Mouse (Mus musculus): Measurements from ENCODE around the gene Dnm3.
"Not testable (repeated sequence)": the region's sequence is repeated elsewhere in the genome, so short reads cannot be mapped to it uniquely, and the experiment has no call there.

Gene Dnm3

DNA sequence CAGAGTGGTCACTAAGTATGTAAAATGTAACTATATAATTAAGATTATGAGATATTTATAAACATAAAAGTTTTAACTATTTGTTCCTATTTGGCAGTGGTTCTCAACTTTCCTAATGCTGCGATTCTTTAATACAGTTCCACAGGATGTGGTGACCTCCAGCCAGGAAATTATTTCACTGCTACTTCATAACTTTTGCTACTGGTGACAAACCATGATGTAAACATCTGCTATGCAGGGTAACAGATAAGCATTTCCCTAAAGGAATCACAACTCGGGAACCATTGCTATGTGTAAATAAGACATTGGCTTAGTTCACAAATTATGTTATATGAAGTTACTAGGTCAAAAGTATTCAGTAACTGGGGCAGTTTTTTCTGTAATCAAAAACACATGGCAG lies 48.9 kb downstream of the Dnm3 start:
- no peak for DNase-seq (ENCODE audit: low read depth, low spot score)

GRCm38 (mm10) chr1:162425930-162426478 lies 51.8 kb downstream of the Dnm3 start:
- no peak for DNase-seq (ENCODE audit: low read depth, low spot score)

- no peak for DNase-seq (ENCODE audit: low read depth, low spot score)
These were observed 55.0 kb downstream of the Dnm3 start for GRCm38 (mm10) chr1:162422826-162423225.

DNA sequence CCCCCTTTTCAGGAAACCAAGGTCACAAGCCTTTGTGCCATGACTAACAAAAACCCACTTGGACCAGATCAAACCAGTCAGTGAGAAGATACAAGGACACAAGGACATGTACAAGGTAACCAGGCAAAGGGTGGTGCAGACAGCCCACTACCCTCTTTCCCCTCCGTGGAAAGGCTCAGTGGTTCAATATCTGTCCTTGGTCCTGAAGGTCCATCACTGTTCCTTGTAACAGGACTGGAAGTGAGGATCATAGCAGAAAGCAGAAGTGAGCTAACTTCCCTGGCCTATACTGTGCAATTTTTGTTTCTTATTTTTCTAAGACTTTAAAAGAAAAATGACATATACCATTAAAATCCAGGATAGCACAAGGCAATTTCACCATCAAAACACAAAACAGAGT lies 64.0 kb downstream of the Dnm3 start:
- DNase-seq (ENCODE audit: low read depth, low spot score): no peak

- DNase-seq (ENCODE audit: low read depth, low spot score): no peak
These were observed 64.9 kb downstream of the Dnm3 start for GRCm38 (mm10) chr1:162412787-162413429.

DNA sequence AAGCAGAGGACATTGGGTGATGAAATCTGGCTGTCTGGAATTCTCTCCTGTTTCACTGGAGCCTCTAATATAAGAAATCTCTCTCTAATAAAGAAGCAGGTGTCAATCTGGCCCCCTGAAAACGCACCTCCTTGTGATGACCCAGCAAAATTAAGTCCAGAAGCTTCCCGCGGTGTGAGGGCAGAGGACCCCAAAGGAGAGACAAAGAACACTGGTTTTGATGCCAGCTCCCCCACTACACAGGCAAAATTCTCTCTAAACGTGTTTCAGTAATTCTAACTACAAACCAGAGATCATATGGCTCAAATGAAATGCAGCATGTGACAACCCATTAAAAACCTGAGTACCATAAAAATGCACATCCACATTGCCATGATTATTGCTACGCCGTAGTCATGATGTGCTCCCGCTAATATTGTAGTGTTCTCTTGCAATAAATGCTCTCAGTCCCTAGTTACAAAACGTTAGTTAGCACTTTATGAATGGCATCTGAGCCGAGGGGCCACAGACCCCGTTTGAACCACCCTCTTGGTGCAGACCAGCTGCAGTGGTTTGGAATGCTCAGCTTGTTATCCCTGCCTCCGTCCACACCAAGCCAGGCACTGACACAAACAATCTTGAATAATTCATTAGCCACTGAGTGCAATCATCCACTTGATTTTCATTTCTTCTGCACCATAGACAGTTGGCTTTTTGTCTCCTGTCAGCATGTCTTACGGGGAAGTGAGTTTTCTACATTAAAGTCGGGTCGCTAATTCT lies 67.4 kb downstream of the Dnm3 start:
- DNase-seq (ENCODE audit: low read depth, low spot score): no peak

- no peak for DNase-seq (ENCODE audit: low read depth, low spot score)
These were observed 83.3 kb downstream of the Dnm3 start for GRCm38 (mm10) chr1:162394549-162394948.

DNA sequence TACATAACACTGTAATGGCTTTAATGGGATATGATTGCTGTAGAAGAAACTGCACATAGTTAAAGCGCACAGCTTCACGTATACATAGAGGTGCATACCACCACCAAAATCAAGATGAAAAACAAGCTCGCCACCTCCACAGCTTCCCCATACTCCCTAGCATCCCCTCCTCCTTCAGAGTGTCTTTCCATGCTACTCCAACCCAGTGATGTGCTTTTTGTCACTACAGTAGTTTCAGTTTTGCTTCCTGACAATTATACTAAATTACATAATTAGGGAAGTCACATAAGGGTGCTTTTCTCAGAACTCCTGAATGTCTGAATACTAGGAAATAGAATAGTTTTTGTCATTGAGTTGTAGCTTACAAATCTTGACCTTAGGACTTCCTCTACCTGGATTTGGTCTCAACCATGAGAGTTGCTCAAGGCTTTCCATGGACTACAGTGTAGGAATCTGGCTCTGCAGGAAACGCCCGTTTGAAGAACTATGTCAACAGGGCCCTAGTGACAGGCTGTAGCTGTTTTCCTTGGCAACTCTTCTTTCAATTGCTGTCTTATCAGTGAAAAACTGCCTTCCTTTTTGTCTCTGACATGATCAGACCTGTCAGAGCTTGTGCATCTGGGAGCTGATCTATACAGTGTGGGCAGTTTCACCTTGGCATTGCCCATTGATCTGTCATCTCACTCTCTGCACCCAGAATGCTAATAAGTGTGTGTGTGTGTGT lies 89.2 kb downstream of the Dnm3 start:
- DNase-seq (ENCODE audit: low read depth, low spot score): no peak

GRCm38 (mm10) chr1:162373068-162373467 lies 104.8 kb downstream of the Dnm3 start:
- not testable (repeated sequence) for DNase-seq (ENCODE audit: low read depth, low spot score)

GRCm38 (mm10) chr1:162369726-162370125 lies 108.1 kb downstream of the Dnm3 start:
- no peak for DNase-seq (ENCODE audit: low read depth, low spot score)

DNA sequence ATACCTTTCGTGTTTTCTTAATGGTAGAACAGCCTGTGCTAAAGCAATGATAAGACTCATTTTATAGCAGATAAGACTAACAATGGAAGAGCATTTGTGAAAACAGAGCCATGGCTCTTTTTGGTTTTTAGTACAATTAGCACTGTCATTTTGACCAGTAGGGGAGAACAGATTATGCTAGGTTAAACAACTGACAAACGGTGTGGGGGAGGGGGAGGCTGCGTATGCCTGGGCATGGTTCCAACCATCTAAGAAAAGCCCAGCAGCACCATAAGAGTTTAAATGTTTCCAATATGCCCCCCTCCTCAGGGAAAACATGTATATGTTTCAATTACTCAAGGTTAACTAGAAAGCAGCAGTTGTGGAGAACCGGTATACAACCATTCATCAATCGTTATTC lies 115.9 kb downstream of the Dnm3 start:
- DNase-seq (ENCODE audit: low read depth, low spot score): no peak

DNA sequence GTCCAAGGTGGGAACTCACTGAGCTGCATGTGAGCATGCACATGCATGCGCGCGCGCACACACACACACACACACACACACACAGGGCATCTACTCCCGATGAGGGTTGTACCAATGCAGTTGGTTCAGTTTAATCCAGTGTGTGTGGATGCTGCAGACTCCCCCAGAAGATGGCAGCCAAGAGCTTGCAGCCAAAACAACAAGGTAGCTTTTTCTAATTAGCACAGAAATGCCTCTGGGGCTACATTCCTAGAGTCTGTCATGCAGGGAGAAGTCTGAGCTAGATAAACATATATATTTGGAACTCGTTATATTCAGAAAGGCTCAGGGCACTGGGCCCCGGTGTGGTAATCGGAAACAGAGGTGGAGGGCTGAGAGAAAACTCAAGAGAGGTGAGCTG lies 118.6 kb downstream of the Dnm3 start:
- no peak for DNase-seq (ENCODE audit: low read depth, low spot score)

DNA sequence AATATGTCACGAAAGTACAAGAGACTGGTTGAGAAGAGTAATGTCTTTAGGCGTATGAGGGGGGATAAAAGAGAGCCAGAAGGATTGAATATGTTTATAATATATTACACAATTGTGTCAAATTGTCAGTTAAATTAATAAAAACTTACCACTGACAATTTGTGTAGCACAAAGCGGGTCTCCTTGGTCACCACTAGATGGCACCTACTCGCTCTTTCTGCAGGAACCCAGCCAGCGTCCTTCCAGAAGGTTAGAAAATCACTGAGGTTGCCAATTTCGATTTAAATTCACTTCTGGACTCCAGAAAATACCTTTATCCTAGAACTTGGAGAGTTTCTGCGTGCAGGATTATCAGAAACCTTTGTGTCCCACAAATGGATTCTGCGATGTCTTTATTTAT lies 119.8 kb downstream of the Dnm3 start:
- DNase-seq (ENCODE audit: low read depth, low spot score): no peak

DNA sequence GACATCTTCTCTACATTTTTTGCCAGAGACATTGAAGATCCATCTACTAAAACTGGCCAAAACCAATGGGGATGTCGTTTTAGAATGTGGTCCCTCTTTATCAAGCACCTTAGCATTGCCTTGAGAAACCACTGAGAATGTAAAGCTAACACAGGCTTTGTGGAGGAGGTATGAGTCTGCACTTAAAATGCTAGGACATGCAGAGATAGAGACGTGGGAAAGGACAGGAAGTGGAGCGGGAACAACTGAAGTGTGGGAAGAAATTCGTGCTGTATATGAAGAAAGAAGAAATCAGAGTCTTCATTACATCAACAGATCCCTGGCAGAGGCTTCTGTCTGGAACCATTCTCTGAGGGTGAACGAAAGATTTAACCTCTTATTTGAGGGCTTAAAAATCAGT lies 121.4 kb downstream of the Dnm3 start:
- DNase-seq (ENCODE audit: low read depth, low spot score): no peak

DNA sequence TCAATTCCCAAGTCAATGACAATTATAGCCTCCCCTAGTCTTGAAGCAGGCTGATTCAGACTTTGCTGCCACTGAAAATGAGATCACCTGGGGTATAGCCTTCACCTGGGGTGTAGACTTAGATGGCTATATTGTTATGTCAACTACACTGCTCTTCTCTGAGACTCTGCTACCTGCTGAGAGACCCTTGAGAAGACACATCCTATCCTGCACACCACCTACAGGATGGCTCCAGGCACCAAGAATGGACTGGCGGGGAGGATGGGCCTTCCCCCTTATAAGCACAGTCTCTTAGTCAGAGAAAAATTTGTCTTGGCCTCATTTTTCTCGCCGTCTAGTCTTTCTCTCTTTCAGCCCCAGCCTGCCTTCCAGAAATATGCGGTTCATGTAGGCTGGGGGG lies 123.1 kb downstream of the Dnm3 start:
- no peak for DNase-seq (ENCODE audit: low read depth, low spot score)

- no peak for DNase-seq (ENCODE audit: low read depth, low spot score)
These were observed 124.0 kb downstream of the Dnm3 start for GRCm38 (mm10) chr1:162353831-162354230.

- no peak for DNase-seq (ENCODE audit: low read depth, low spot score)
These were observed 128.5 kb downstream of the Dnm3 start for GRCm38 (mm10) chr1:162349306-162349705.

DNA sequence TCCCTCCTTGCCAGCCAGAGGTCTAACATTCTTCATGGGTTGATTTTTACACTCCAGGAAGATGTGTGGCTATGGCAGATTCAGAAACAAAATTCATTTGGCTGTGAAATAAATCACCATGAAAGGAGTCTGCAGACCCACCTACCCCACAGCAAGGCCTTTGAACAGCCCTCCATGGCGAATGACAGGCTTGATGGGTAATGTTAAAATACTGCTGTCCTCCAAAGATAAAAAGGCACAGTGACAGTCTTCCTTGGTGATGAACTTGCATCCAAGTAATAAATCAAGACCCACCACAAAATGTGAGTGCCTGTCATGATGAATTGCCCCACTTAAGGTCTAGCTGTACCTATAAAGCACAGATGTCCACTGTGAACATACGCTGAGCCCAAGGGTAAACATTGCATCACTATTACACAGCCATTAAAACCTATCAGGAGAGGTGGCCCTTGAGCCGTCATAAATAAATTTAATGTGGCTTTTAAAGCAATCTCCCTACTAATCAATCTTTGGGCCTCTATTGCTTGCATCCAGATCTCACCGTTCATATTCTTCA lies 131.3 kb downstream of the Dnm3 start:
- DNase-seq (ENCODE audit: low read depth, low spot score): no peak

GRCm38 (mm10) chr1:162337170-162337569 lies 140.7 kb downstream of the Dnm3 start:
- DNase-seq (ENCODE audit: low read depth, low spot score): no peak

GRCm38 (mm10) chr1:162336640-162337039 lies 141.2 kb downstream of the Dnm3 start:
- DNase-seq (ENCODE audit: low read depth, low spot score): no peak

DNA sequence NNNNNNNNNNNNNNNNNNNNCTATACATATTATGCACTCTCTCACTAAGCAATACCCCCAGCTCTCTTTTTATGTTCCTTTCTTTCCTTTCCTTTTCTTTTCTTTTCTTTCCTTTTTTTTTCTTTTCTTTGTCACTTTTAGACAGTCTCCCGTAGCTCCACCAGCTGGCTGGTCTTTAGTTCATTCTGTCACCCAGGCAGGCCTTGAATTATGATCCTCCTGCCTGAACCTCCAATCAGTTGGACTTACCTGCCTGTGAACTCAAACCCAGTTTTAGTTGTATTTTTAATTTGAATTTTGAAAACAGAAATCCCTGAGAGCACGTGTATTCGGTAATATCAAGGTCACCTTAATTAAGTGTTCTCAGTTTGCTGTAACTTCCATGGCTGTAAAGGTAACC lies 141.6 kb downstream of the Dnm3 start:
- DNase-seq (ENCODE audit: low read depth, low spot score): no peak

DNA sequence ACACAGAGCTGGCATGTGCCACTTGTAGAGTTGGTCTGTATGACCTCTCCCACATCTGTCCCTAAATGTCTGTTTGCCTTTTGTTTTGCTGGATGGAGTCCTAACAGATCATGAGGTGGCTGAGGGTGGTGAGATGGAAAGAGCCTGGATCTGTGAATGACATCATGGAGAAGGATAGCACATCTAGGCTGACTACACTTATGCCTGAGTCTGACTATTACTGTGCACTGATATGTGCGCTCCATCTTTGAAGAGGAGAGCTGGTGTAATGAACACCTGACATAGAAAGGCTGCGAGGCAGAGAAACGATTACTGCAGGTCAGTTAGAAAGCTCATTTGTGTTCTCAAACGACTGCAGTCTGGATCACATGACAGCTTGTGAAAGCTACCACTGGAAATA lies 149.2 kb downstream of the Dnm3 start:
- no peak for DNase-seq (ENCODE audit: low read depth, low spot score)
